Mouse (Mus musculus) CH12.LX (cell line): ENCODE results near the gene 4932414N04Rik. TPM values are rescaled to one million over a fixed set of nuclear protein-coding genes. Genes with fewer than 3 reads are reported as not detected.

Source experiments
- DNase-seq: peaks from one replicate; pipeline ENCODE4 v3.0.0-alpha.2; 2013; ENCODE audit errors: extremely low read depth
- H3K27ac ChIP-seq: 2 replicates; pipeline ENCODE4 v1.5.1; 2012; ENCODE audit warnings: low read depth, mild to moderate bottlenecking, control low read depth, moderate library complexity; ENCODE audit not compliant: insufficient read depth
- H3K27me3 ChIP-seq: replicated peaks from 2 replicates; pipeline ENCODE3; 2012; ENCODE audit warnings: inconsistent platforms
- H3K36me3 ChIP-seq, 2 experiments: replicated peaks in 1 of 2; 2 replicates each; pipeline versions ENCODE3 to v1.6.1; 2012; ENCODE audit warnings: inconsistent platforms in 1 of 2, low read length in 1 of 2, mild to moderate bottlenecking in 1 of 2, mixed read lengths in 1 of 2, moderate library complexity in 1 of 2; ENCODE audit not compliant: control insufficient read depth in 1 of 2, insufficient read depth in 1 of 2
- H3K4me1 ChIP-seq, 2 experiments: 2 replicates each; pipeline ENCODE4 v1.6.1; 2012; ENCODE audit warnings: inconsistent platforms in 1 of 2, moderate library complexity in 1 of 2; ENCODE audit not compliant: insufficient read depth in 2 of 2, control insufficient read depth in 1 of 2
- H3K4me2 ChIP-seq: 2 replicates; pipeline ENCODE4 v1.6.1; 2012; ENCODE audit warnings: low read depth, mild to moderate bottlenecking, control low read depth; ENCODE audit not compliant: poor library complexity, insufficient read depth, severe bottlenecking
- H3K4me3 ChIP-seq, 3 experiments: fragments of 150-350 bp in 1 of 3; sonication (generic) in 1 of 3; replicated peaks in 1 of 3; 2 replicates each; pipeline versions ENCODE3 to v1.5.1; 2011 to 2012; ENCODE audit warnings: low read depth in 2 of 3, low read length in 2 of 3, mild to moderate bottlenecking in 2 of 3, moderate library complexity in 2 of 3, control low read depth in 1 of 3, improper control_type of control experiment in 1 of 3, inconsistent platforms in 1 of 3, mixed read lengths in 1 of 3; ENCODE audit not compliant: poor library complexity in 1 of 3
- H3K79me2 ChIP-seq: replicated peaks from 2 replicates; pipeline ENCODE4 v1.6.1; 2012; ENCODE audit warnings: mild to moderate bottlenecking, moderate library complexity; ENCODE audit not compliant: control insufficient read depth, poor library complexity, insufficient read depth, severe bottlenecking; ENCODE audit errors: extremely low read depth
- H3K9ac ChIP-seq: 2 replicates; pipeline ENCODE4 v1.6.1; 2012; ENCODE audit warnings: low read depth, mild to moderate bottlenecking, control low read depth, moderate library complexity; ENCODE audit not compliant: insufficient read depth
- H3K9me3 ChIP-seq: replicated peaks from 2 replicates; pipeline ENCODE3; 2012; ENCODE audit warnings: low read length, inconsistent platforms, mixed read lengths
- CHD1 ChIP-seq: IDR thresholded peaks from 2 replicates; pipeline ENCODE4 v1.6.1; 2012; ENCODE audit warnings: low read depth, low read length, improper control_type of control experiment, inconsistent platforms
- CHD2 ChIP-seq: IDR thresholded peaks from 2 replicates; pipeline ENCODE4 v1.6.1; 2011; ENCODE audit warnings: low read length, improper control_type of control experiment
- CTCF ChIP-seq, 2 experiments: IDR thresholded peaks in 1 of 2; conservative IDR thresholded peaks in 1 of 2; 2 replicates each; pipeline ENCODE4 v1.5.1; 2011 to 2012; ENCODE audit warnings: low read depth in 2 of 2, low read length in 2 of 2, improper control_type of control experiment in 1 of 2, inconsistent platforms in 1 of 2, mild to moderate bottlenecking in 1 of 2, moderate library complexity in 1 of 2
- ELF1 ChIP-seq: IDR thresholded peaks from 2 replicates; pipeline ENCODE4 v1.6.1; 2014; ENCODE audit warnings: low read depth, mild to moderate bottlenecking, inconsistent platforms, low read length, improper control_type of control experiment
- EP300 ChIP-seq: IDR thresholded peaks from 2 replicates; pipeline ENCODE4 v1.6.1; 2011; ENCODE audit warnings: low read length, improper control_type of control experiment
- ETS1 ChIP-seq: conservative IDR thresholded peaks from 2 replicates; pipeline ENCODE4 v1.6.1; 2012; ENCODE audit warnings: low read depth, mild to moderate bottlenecking, inconsistent platforms, low read length, improper control_type of control experiment, moderate library complexity
- GABPA ChIP-seq: IDR thresholded peaks from 2 replicates; pipeline ENCODE4 v1.6.1; 2012; ENCODE audit warnings: low read depth, low read length, improper control_type of control experiment, inconsistent platforms; ENCODE audit not compliant: insufficient replicate concordance
- HCFC1 ChIP-seq: IDR thresholded peaks from 2 replicates; pipeline ENCODE4 v1.6.1; 2012; ENCODE audit warnings: low read depth, mild to moderate bottlenecking, inconsistent platforms, low read length, improper control_type of control experiment
- JUN ChIP-seq: IDR thresholded peaks from 2 replicates; pipeline ENCODE4 v1.6.1; 2011; ENCODE audit warnings: low read depth, mild to moderate bottlenecking, low read length, improper control_type of control experiment, moderate library complexity; ENCODE audit not compliant: insufficient read depth
- MAFK ChIP-seq: IDR thresholded peaks from 2 replicates; pipeline ENCODE4 v1.6.1; 2011; ENCODE audit warnings: low read length, improper control_type of control experiment; ENCODE audit not compliant: insufficient replicate concordance
- MAX ChIP-seq: IDR thresholded peaks from 2 replicates; pipeline ENCODE4 v1.6.1; 2011; ENCODE audit warnings: low read length, improper control_type of control experiment
- MEF2A ChIP-seq: IDR thresholded peaks from 2 replicates; pipeline ENCODE4 v1.6.1; 2014; ENCODE audit warnings: low read depth, mild to moderate bottlenecking, inconsistent platforms, low read length, improper control_type of control experiment, borderline replicate concordance
- MXI1 ChIP-seq: IDR thresholded peaks from 2 replicates; pipeline ENCODE4 v1.6.1; 2011; ENCODE audit warnings: mild to moderate bottlenecking, low read depth, low read length, improper control_type of control experiment
- NELFE ChIP-seq: IDR thresholded peaks from 2 replicates; pipeline ENCODE4 v1.6.1; 2011; ENCODE audit warnings: low read depth, low read length, improper control_type of control experiment
- POLR2A ChIP-seq: IDR thresholded peaks from 2 replicates; pipeline ENCODE4 v1.6.1; 2011; ENCODE audit warnings: low read depth, mild to moderate bottlenecking, improper control_type of control experiment, low read length
- RAD21 ChIP-seq: IDR thresholded peaks from 2 replicates; pipeline ENCODE4 v1.6.1; 2011; ENCODE audit warnings: low read depth, mild to moderate bottlenecking, low read length, improper control_type of control experiment, moderate library complexity
- RCOR1 ChIP-seq: conservative IDR thresholded peaks from 2 replicates; pipeline ENCODE4 v1.6.1; 2012; ENCODE audit warnings: low read depth, mild to moderate bottlenecking, inconsistent platforms, low read length, improper control_type of control experiment
- SIN3A ChIP-seq: IDR thresholded peaks from 2 replicates; pipeline ENCODE4 v1.6.1; 2012; ENCODE audit warnings: low read length, improper control_type of control experiment, inconsistent platforms
- SMC3 ChIP-seq: IDR thresholded peaks from 2 replicates; pipeline ENCODE4 v1.6.1; 2011; ENCODE audit warnings: low read depth, low read length, improper control_type of control experiment
- TBP ChIP-seq: conservative IDR thresholded peaks from 2 replicates; pipeline ENCODE4 v1.6.1; 2011; ENCODE audit warnings: low read depth, low read length, improper control_type of control experiment
- TCF12 ChIP-seq: IDR thresholded peaks from 2 replicates; pipeline ENCODE4 v1.6.1; 2014; ENCODE audit warnings: low read depth, mild to moderate bottlenecking, inconsistent platforms, low read length, improper control_type of control experiment
- UBTF ChIP-seq: IDR thresholded peaks from 2 replicates; pipeline ENCODE4 v1.6.1; 2012; ENCODE audit warnings: low read depth, mild to moderate bottlenecking, inconsistent platforms, low read length, improper control_type of control experiment, moderate library complexity
- ZC3H11A ChIP-seq: IDR thresholded peaks from 2 replicates; pipeline ENCODE4 v1.6.1; 2012; ENCODE audit warnings: low read depth, mild to moderate bottlenecking, inconsistent platforms, low read length, improper control_type of control experiment
- ZMIZ1 ChIP-seq: IDR thresholded peaks from 2 replicates; pipeline ENCODE4 v1.6.1; 2012; ENCODE audit warnings: low read depth, mild to moderate bottlenecking, inconsistent platforms, low read length, improper control_type of control experiment
- ZNF384 ChIP-seq: IDR thresholded peaks from 2 replicates; pipeline ENCODE4 v1.6.1; 2012; ENCODE audit warnings: low read depth, low read length, improper control_type of control experiment, inconsistent platforms
- dilution Hi-C: fragments of 300-500 bp; cut with MboI; formaldehyde crosslinking; loops from 2 replicates; pipeline ENCODE4 v1.14.3; 2020; ENCODE audit warnings: low sequenced_read_pairs; ENCODE audit not compliant: extremely low pct_unique_long_range_greater_than_20kb, extremely low pct_ligation_motif_present
- in situ Hi-C: fragments of 300-500 bp; cut with MboI; formaldehyde crosslinking; loops from 3 replicates; pipeline ENCODE4 v1.14.3; 2019; ENCODE audit warnings: low sequenced_read_pairs, low pct_ligation_motif_present, low pct_unique_long_range_greater_than_20kb, mixed read lengths
- polyA plus RNA-seq: library from polyadenylated mRNA; unstranded; fragments of >175 nt; gene quantifications from 2 replicates; pipeline ENCODE4 v1.2.1, GENCODE M21; 2012; ENCODE audit warnings: low read depth; ENCODE audit not compliant: insufficient read length
- total RNA-seq, 2 experiments: library from RNA; depleted of rRNA; stranded (reverse); fragments of 300-350 nt in 1 of 2; fragments of >200 nt in 1 of 2; gene quantifications; 2 replicates each; pipeline ENCODE4 v1.2.3; 2012 to 2014

4932414N04Rik gene
- total and polyA plus RNA-seq, 3 experiments, result not detected

- no peaks in the 10 kb centered on the region for H3K36me3 ChIP-seq
- H3K27me3 ChIP-seq, result no peaks in the 10 kb centered on the region
- no peak overlapping the region for H3K4me3 ChIP-seq
- H3K79me2 ChIP-seq, result no peaks in the 10 kb centered on the region
- no peak overlapping the region for H3K9ac ChIP-seq
- H3K4me1 ChIP-seq, result no peaks in the 10 kb centered on the region
- TF ChIP-seq JUN (no peak), RAD21 (peak; percentile 13), SIN3A (no peak), CTCF (conservative IDR thresholded peaks at IDR 0.05 in 1 of 2, IDR thresholded peaks at IDR 0.05 in 1 of 2; ENCODE audit: low read depth in 2 of 2, low read length in 2 of 2) (peak in 1 of 2 experiments; percentile 18; a peak in 1 of 4 replicates)
- no peak overlapping the region for H3K4me2 ChIP-seq
- no peak for DNase-seq
- in situ Hi-C loops (no loop called here), dilution Hi-C loops (no loop called here)
- H3K9me3 ChIP-seq, result peaks cover 73% of the 10 kb centered on the region
- H3K27ac ChIP-seq, result no peak overlapping the region
Observed at GRCm38 (mm10) chr2:68784710-68785427, 128.6 kb downstream of the 4932414N04Rik start.

GRCm38 (mm10) chr2:68787161-68787675, 130.9 kb downstream of the 4932414N04Rik start:
- H3K9me3 ChIP-seq, result peaks cover 60% of the 10 kb centered on the region
- no peak overlapping the region for H3K9ac ChIP-seq
- TF ChIP-seq CHD1 (no peak), HCFC1 (no peak), GABPA (no peak), MXI1 (no peak), MEF2A (no peak), ZNF384 (no peak), EP300 (no peak), ZC3H11A (no peak), POLR2A (no peak), SIN3A (no peak)
- TF ChIP-seq, all 38 proteins: peak for 0
- in situ Hi-C loops (no loop called here), dilution Hi-C loops (no loop called here)
- H3K27me3 ChIP-seq, result no peaks in the 10 kb centered on the region
- no peaks in the 10 kb centered on the region for H3K79me2 ChIP-seq
- H3K4me3 ChIP-seq, result no peak overlapping the region
- H3K4me2 ChIP-seq, result no peak overlapping the region
- DNase-seq, result no peak
- no peaks in the 10 kb centered on the region for H3K4me1 ChIP-seq
- no peak overlapping the region for H3K27ac ChIP-seq
- H3K36me3 ChIP-seq, result no peaks in the 10 kb centered on the region

GRCm38 (mm10) chr2:68792296-68792695, 136.0 kb downstream of the 4932414N04Rik start:
- no peaks in the 10 kb centered on the region for H3K79me2 ChIP-seq
- H3K4me2 ChIP-seq, result no peak overlapping the region
- dilution Hi-C loops (no loop called here), in situ Hi-C loops (no loop called here)
- DNase-seq, result no peak
- H3K36me3 ChIP-seq, result no peaks in the 10 kb centered on the region
- H3K4me3 ChIP-seq, result no peak overlapping the region
- H3K9me3 ChIP-seq, result peaks cover 60% of the 10 kb centered on the region
- no peak overlapping the region for H3K27ac ChIP-seq
- H3K4me1 ChIP-seq, result no peaks in the 10 kb centered on the region
- TF ChIP-seq MAFK (no peak), CHD2 (no peak), JUN (no peak), UBTF (no peak), TCF12 (no peak), HCFC1 (no peak), POLR2A (no peak), MEF2A (no peak), NELFE (no peak), TBP (no peak), ZMIZ1 (no peak), SMC3 (no peak), GABPA (no peak), CHD1 (no peak), ETS1 (no peak), RCOR1 (no peak), MAX (no peak), ELF1 (no peak)
- no peaks in the 10 kb centered on the region for H3K27me3 ChIP-seq
- H3K9ac ChIP-seq, result no peak overlapping the region
